Mouse (Mus musculus): Measurements from ENCODE around the gene Nav2.

The Nav2 gene

DNA sequence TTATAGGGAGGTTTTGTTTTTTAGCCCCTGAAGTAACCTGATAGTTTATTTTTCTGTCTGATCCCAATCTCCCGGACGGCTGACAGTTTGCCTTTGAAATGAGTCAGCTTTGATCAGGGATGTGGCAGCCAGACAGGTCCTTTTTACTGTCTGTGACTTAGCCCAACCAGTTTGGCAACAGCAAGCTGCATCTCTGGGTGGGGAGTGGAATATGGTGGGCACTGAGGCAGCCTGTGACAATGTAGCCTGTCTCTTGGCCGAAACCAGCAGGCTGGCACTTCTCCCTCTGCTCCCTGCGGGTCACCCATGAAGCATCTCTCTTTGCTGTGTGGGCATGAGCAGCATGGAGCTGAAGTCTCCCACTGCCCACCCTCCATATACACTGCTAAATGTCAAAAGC, 421.7 kb downstream of the Nav2 start:
- no peak for DNase-seq (ENCODE audit: low spot score)

DNA sequence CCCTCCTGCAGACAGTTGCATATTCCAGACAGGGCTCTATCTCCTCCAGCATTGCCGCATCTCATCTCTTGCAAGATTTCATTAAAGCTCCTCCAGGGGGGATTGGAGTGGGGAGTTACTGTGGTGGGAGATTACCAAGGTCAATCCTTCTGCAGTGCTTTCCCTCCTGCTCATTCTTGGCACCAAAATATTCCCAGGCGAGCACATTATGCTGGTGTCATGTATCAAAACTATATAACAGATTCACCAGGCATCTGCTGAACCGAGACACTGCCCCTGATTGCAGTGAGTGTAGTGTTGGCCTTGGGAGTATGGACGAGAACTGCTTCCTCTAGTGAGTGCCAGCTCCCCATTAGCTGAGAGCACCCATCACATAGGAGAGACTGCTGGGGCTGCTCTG, 423.4 kb downstream of the Nav2 start:
- no peak for DNase-seq (ENCODE audit: low spot score)

GRCm38 (mm10) chr7:49332644-49333043, 424.1 kb downstream of the Nav2 start:
- peak; percentile 62 for DNase-seq (ENCODE audit: low spot score)

DNA sequence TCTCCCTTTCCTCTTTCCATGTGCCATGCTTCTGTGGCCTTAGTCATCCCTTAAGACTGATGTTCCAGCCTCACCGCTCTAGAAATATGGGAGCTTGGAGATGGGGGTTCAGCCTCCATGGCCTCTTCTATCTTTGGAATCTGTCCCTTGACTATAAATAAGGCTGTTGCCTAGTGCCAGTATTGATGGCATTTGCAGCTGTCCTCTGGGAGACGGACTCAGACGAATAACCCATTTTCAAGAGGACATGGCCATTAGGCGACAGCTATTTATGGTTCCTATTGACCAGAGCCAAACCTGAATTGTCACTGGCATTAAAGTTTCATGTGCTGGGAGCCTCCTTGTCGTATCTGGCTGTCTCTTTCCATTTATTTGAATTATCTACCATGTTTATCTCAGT, 425.6 kb downstream of the Nav2 start:
- DNase-seq (ENCODE audit: low spot score), result no peak

- DNase-seq (ENCODE audit: low spot score), result no peak
These were observed 426.5 kb downstream of the Nav2 start for GRCm38 (mm10) chr7:49335056-49335455.

- DNase-seq (ENCODE audit: low spot score), result no peak
These were observed 428.2 kb downstream of the Nav2 start for GRCm38 (mm10) chr7:49336725-49337124.

GRCm38 (mm10) chr7:49337710-49338109, 429.2 kb downstream of the Nav2 start:
- DNase-seq (ENCODE audit: low spot score), result no peak

DNA sequence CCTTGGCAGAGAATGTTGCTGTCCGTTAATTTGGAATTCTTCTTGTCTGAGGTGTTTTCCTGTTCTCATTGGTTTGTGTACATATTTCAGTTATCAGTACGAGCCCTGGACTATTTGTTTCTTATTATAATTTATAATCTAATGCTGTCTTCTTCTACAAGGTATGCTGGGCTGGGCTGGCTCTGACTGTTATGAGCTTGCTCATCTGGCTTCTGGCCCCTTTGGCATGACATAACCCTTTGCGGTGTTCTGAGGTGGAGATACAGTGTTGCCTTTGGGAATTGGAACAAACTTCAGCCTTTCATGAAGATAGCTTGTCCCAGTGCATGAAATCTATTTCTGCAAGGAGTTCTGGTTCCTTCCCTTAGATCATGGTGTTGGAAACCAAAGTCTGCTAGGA, 431.4 kb downstream of the Nav2 start:
- DNase-seq (ENCODE audit: low spot score), result no peak

- DNase-seq (ENCODE audit: low spot score), result no peak
These were observed 432.8 kb downstream of the Nav2 start for GRCm38 (mm10) chr7:49341151-49341918.

GRCm38 (mm10) chr7:49341919-49342529, 433.5 kb downstream of the Nav2 start:
- peak; percentile 37 for DNase-seq (ENCODE audit: low spot score)

GRCm38 (mm10) chr7:49342556-49343080, 434.1 kb downstream of the Nav2 start:
- DNase-seq (ENCODE audit: low spot score), result no peak

GRCm38 (mm10) chr7:49343081-49343600, 434.6 kb downstream of the Nav2 start:
- DNase-seq (ENCODE audit: low spot score), result peak; percentile 33

- no peak for DNase-seq (ENCODE audit: low spot score)
These were observed 435.4 kb downstream of the Nav2 start for GRCm38 (mm10) chr7:49343752-49344484.

GRCm38 (mm10) chr7:49347338-49348272, 439.1 kb downstream of the Nav2 start:
- DNase-seq (ENCODE audit: low spot score), result peak; percentile 64

DNA sequence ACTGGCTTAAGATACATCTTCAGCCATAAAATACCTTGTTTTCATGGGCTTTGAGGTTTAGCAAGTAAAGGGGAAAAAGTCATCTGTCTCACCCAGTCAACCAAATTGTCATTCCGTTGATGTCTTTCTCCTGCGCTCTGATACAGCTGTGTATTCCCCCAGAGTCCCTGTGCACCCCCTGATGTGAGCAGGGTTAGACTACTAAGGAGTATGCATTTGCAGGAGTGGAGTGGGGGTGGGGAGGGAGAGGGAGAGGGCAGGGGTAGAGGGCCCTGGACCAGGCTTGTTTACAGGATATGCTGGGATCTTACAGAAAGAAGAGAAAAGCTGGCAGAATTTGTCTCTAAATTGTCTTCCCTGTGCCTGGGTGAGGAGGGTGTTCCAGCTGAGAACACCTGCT, 440.1 kb downstream of the Nav2 start:
- DNase-seq (ENCODE audit: low spot score), result no peak

DNA sequence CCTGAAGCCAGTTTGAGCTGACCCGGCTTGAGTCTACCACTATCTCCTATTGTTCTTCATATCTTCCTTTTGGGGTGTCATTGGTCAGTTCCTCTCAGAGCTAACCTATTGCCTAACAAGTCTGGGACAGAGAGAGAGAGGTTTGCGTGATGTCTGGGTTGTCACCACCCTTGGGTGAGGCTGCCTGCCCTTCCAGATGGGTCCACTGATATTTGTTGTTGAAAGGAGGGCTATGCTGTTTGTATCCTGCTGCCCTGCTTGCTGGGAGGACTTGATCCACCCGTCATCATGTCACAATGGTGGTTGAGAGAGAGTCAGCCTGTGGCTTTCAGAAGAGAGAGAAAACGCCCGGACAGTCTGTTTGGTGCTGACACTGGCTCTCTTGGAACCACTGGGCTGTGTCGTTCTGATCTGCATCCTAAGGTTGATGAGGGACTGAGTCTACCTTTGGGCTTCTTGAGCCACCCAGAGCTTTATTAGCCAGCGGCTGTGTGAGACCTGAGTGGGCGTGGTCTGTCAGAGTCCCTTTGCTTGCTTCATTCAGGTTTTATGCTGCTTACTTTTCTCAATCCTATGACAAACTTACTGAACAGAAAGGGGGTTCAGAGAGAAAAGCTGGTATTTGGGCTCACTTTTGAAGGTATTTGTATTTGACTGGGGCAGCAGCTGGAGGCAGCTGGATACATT, 441.9 kb downstream of the Nav2 start:
- no peak for DNase-seq (ENCODE audit: low spot score)

DNA sequence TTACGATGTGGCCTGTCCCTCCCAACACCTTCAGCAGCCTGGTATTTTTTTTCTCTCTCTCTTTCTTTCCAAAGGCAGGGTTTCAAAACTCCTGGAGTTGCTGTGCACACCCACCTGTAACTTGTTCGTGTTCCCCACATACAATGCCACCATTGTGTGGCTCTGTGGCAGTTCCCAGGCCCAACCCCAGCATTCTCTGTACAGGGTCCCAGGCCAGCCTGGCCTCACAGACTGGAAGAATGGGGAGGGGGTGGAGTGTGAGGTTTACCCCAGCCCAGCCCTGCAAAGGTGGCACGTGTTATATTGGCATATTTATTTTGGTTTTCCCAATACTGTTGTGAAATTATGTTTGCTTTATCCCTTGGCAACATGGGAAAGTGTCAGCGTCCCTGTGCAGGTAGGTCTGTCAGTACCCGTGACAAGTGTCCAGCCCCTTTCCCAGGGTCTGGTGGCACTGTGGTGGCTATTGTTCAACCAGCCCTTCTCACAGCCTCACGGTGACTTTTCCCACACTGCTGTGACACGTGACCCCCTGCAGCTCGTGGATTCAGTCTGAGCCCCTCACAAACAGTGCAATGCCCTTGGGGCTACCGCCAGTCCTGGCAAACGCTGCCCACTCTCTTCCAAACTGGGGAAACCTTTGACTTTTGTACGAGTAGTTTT, 443.2 kb downstream of the Nav2 start:
- DNase-seq (ENCODE audit: low spot score), result peak; percentile 46

- no peak for DNase-seq (ENCODE audit: low spot score)
These were observed 449.1 kb downstream of the Nav2 start for GRCm38 (mm10) chr7:49357441-49358165.

DNA sequence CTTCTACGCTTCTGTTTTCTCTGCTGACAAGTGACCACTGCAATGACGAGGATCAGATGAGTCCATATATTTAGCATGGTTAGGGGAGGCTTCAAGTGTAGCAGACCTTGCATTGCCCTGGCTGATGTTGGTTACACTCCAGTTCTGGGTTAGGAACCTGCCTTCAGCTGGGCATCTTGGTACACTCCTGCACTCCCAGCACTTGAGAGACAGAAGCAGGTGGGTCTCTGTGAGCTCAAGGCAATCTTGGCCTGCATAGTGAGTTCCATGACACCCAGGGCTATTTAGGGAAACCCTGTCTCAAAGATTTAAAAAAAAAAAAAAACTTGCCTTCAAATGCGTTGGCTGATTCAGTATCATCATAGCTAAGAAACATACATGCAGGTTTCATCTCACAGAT, 450.6 kb downstream of the Nav2 start:
- DNase-seq (ENCODE audit: low spot score), result no peak

GRCm38 (mm10) chr7:49360597-49360996, 452.1 kb downstream of the Nav2 start:
- DNase-seq (ENCODE audit: low spot score), result no peak

Data from lung, postnatal 25 days (tissue).